Mouse (Mus musculus) stomach, postnatal 0 days (tissue): ENCODE results near the gene Tmem192. TPM values are rescaled to one million over a fixed set of nuclear protein-coding genes. Genes with fewer than 3 reads are reported as not detected.

Source experiments
- ATAC-seq: fragments of 200-750 bp; cut with Nextera tagmentation; 2 replicates; pipeline ENCODE4 v1.8.0; 2017; ENCODE audit not compliant: low FRiP score, low TSS enrichment
- DNase-seq: peaks from one replicate; pipeline ENCODE4 v3.0.0-alpha.2; 2016; ENCODE audit warnings: low spot score
- H3K27ac ChIP-seq: fragments of 300-500 bp; sonication (generic); replicated peaks from 2 replicates; pipeline ENCODE4 v1.5.1; 2014; ENCODE audit warnings: mild to moderate bottlenecking, control low read depth
- H3K27me3 ChIP-seq: fragments of 300-500 bp; sonication (generic); 2 replicates; pipeline ENCODE4 v1.6.1; 2014; ENCODE audit warnings: low read length; ENCODE audit not compliant: control insufficient read depth, insufficient read depth
- H3K36me3 ChIP-seq: fragments of 300-500 bp; sonication (generic); 2 replicates; pipeline ENCODE4 v1.6.1; 2014; ENCODE audit warnings: low read length, mixed read lengths; ENCODE audit not compliant: control insufficient read depth, insufficient read depth
- H3K4me1 ChIP-seq: fragments of 300-500 bp; sonication (generic); replicated peaks from 2 replicates; pipeline ENCODE4 v1.6.1; 2014; ENCODE audit warnings: antibody characterized with exemption; ENCODE audit not compliant: control insufficient read depth, insufficient read depth
- H3K4me2 ChIP-seq: fragments of 300-500 bp; sonication (generic); replicated peaks from 2 replicates; pipeline ENCODE4 v1.6.1; 2014; ENCODE audit warnings: low read depth, mild to moderate bottlenecking, control low read depth, moderate library complexity
- H3K4me3 ChIP-seq: fragments of 300-500 bp; sonication (generic); 2 replicates; pipeline ENCODE4 v1.5.1; 2014; ENCODE audit warnings: low read depth, low read length, control low read depth
- H3K9ac ChIP-seq: fragments of 300-500 bp; sonication (generic); 2 replicates; pipeline ENCODE4 v1.6.1; 2014; ENCODE audit warnings: mild to moderate bottlenecking, low read length, control low read depth, mixed read lengths
- H3K9me3 ChIP-seq: fragments of 300-500 bp; sonication (generic); 2 replicates; pipeline ENCODE4 v1.6.1; 2016; ENCODE audit warnings: low read length; ENCODE audit not compliant: control insufficient read depth
- CTCF ChIP-seq: IDR thresholded peaks from 2 replicates; pipeline ENCODE4 v1.5.1; 2016; ENCODE audit warnings: antibody characterized with exemption, low read depth, mild to moderate bottlenecking, moderate library complexity
- EP300 ChIP-seq: optimal IDR thresholded peaks from 2 replicates; pipeline ENCODE3; 2016; ENCODE audit warnings: antibody characterized with exemption
- WGBS: fragments of 180-500 bp; shearing (Covaris S2); extraction: QIAGEN DNeasy Blood & Tissue Kit; methylation state at CpG from one replicate; pipeline ENCODE4 v1.1.7; 2014; 5-methylcytosine and 5-hydroxymethylcytosine counted together
- polyA plus RNA-seq: library from polyadenylated mRNA; unstranded; fragments of >200 nt; fragmentation: Nextera tagmentation; extraction: Ambion mirVana; gene quantifications from 2 replicates; pipeline ENCODE4 v1.2.1, GENCODE M21; 2015

Gene Tmem192
- polyA plus RNA-seq, 1 experiment from 2014 or later: 36.6 TPM

DNA sequence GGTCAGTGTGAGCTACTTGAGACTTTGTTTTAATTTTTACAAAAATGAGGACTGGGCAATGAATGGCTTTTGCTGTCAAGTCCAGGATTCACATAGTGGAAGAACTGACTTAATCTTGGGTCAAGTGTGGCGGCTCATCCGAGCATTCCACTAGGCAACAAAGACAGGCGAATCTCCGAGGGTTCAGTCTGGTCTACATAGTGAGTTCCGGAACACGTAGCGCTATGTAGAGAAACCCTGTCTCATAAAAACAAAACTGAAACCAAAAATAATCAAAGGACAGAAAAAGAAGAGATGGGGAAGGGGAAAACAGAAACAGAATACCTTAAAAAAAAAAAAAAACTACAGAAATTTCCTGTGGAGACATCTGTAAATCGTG lies 555 bp upstream of the Tmem192 start:
- H3K27ac ChIP-seq: no peak overlapping the region
- H3K4me1 ChIP-seq: no peaks in the 10 kb centered on the region
- peak overlapping the region; percentile 85 for H3K4me3 ChIP-seq
- TF ChIP-seq CTCF (no peak), EP300 (no peak)
- peak overlapping the region; percentile 64 for H3K4me2 ChIP-seq
- H3K9ac ChIP-seq: no peak overlapping the region
- no peaks in the 10 kb centered on the region for H3K36me3 ChIP-seq
- ATAC-seq (no peak), DNase-seq (no peak)
- H3K27me3 ChIP-seq: peaks cover 2% of the 10 kb centered on the region; the same call in 1 of the 2 replicates
- H3K9me3 ChIP-seq: no peaks in the 10 kb centered on the region
- 45% methylated on average over 8 of the region's 8 CpGs for WGBS

DNA sequence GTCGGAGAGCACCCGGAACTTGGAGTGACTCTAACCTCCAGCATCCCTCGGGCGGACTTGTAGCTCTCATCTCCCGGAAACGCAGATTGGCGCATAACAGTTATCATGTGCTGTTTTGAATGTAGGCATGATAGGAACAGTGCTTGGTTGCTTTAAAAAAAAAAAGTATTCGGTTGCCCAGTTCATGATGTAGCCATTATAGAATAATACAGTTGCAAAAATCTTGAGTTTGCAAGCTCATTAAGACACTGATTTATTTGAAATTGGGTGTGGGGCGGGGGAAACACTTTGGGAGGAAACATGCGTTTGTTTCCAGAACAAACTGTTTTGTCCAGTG lies 681 bp downstream of the Tmem192 start:
- Histone ChIP-seq H3K4me2 (peak overlapping the region; percentile 64), H3K36me3 (no peaks in the 10 kb centered on the region), H3K4me1 (no peaks in the 10 kb centered on the region), H3K9ac (peak overlapping the region; percentile 75), H3K27me3 (no peaks in the 10 kb centered on the region), H3K4me3 (peak overlapping the region; percentile 85), H3K27ac (peak overlapping the region; percentile 89), H3K9me3 (no peaks in the 10 kb centered on the region)
- ATAC-seq (no peak), DNase-seq (no peak)
- 9% methylated on average over 10 of the region's 10 CpGs for WGBS
- TF ChIP-seq CTCF (no peak), EP300 (no peak)

DNA sequence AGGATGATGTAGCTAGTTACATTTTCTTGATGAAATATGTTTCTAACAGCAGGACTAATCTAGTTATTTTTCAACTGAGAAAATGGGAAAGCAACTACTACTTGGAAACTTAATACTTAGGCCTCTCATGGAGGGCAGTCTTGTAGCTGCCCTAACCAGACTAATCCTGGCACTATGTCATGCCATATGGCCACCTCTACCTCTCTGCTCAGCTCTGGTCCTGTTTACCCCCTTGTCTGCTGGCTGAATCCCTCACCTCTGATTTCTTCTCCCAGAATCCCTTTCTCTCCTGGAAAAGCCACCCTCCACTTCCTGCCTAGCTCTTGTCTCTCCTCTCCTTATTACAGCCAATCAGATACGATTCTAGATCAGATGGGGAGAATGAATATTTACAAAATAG lies 1.4 kb downstream of the Tmem192 start:
- Histone ChIP-seq H3K27me3 (no peaks in the 10 kb centered on the region), H3K9ac (no peak overlapping the region), H3K27ac (no peak overlapping the region), H3K36me3 (no peaks in the 10 kb centered on the region), H3K9me3 (no peaks in the 10 kb centered on the region), H3K4me3 (no peak overlapping the region), H3K4me1 (no peaks in the 10 kb centered on the region), H3K4me2 (no peak overlapping the region)
- TF ChIP-seq CTCF (no peak), EP300 (no peak)
- WGBS: 87% methylated on average over 1 of the region's 1 CpGs
- DNase-seq: no peak
- ATAC-seq: no peak

DNA sequence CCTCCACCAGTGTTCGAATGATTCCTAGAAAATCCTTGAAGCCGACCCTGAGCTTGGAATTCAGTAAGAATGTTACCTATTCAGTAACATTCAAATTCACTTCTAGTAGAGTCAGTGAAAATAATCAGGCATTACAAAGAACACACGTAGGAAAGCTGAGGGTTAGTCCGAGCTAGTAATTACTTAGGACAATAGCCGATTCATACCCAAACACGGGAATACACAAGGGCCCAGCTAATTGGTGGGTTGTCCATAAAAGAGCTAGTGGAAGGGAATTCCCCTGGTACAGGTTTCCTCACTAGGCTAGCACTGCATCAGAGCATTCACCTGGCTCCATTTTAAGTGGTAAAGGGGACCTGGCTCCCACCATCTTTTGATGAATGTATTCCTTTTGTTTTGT lies 5.1 kb downstream of the Tmem192 start:
- no peak overlapping the region for H3K27ac ChIP-seq
- ATAC-seq: no peak
- no peak overlapping the region for H3K4me3 ChIP-seq
- TF ChIP-seq CTCF: no peak
- no peak for TF ChIP-seq EP300
- no peak overlapping the region for H3K9ac ChIP-seq
- no peak for DNase-seq
- H3K27me3 ChIP-seq: no peaks in the 10 kb centered on the region
- no peaks in the 10 kb centered on the region for H3K9me3 ChIP-seq
- no peak overlapping the region for H3K4me2 ChIP-seq
- peaks cover 2% of the 10 kb centered on the region; the same call in 1 of the 2 replicates for H3K36me3 ChIP-seq
- WGBS: 93% methylated on average over 6 of the region's 6 CpGs
- H3K4me1 ChIP-seq: no peaks in the 10 kb centered on the region

DNA sequence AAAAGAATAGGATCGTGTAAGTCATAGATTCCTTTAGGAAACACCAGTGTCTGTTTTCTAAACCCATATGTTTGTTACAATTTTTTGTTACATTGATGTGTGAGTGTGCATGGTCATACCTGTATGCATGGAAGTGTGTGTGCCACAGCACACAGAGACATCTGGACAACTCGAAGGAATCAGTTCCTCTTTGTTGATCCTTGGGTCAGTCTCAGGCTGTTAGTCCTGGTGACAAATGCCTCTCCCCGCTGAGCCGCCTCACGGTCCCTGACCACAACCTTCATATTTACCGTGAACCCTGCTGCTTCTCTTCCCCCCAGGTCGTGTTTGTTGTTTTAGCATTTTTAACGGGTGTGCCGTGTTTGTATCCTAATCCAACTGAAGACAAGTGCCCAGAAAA lies 12.0 kb downstream of the Tmem192 start:
- H3K4me3 ChIP-seq: no peak overlapping the region
- no peak overlapping the region for H3K4me2 ChIP-seq
- WGBS: 85% methylated on average over 9 of the region's 9 CpGs
- no peaks in the 10 kb centered on the region for H3K4me1 ChIP-seq
- no peak for ATAC-seq
- peaks cover 2% of the 10 kb centered on the region; the same call in 1 of the 2 replicates for H3K36me3 ChIP-seq
- no peak for DNase-seq
- no peaks in the 10 kb centered on the region for H3K27me3 ChIP-seq
- H3K27ac ChIP-seq: no peak overlapping the region
- TF ChIP-seq CTCF: no peak
- no peak for TF ChIP-seq EP300
- H3K9me3 ChIP-seq: no peaks in the 10 kb centered on the region
- H3K9ac ChIP-seq: no peak overlapping the region

DNA sequence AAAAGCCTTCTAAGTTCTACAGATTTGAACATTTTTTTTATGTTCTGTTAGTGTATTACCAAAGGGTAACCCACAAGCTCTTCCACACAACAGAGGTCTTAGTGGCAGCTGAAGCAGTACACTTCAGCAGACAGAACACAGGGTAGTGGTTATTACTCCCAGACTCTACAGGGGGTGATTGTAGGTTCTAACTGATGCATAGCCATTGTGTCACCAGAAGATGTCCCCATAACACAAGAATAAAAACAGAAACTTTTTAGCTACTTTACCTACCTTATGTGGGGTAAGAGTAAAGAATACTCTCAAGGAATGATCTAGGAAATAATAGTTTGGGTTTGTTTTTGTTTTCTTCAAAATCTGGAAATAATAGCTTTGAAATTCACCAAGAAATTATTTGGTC lies 15.9 kb downstream of the Tmem192 start:
- H3K9me3 ChIP-seq: no peaks in the 10 kb centered on the region
- no peak overlapping the region for H3K4me2 ChIP-seq
- H3K36me3 ChIP-seq: no peaks in the 10 kb centered on the region
- no peaks in the 10 kb centered on the region for H3K27me3 ChIP-seq
- H3K9ac ChIP-seq: no peak overlapping the region
- TF ChIP-seq EP300 (no peak), CTCF (peak; percentile 54)
- ATAC-seq (no peak), DNase-seq (no peak)
- H3K27ac ChIP-seq: no peak overlapping the region
- H3K4me3 ChIP-seq: no peak overlapping the region
- H3K4me1 ChIP-seq: no peaks in the 10 kb centered on the region
